Mouse (Mus musculus) E14TG2a.4 (cell line): ENCODE data around the gene Sycn.
A peak's percentile ranks its signal among the peaks of the same experiment; 100 is the strongest.

Experiments used
- H3K27me3 ChIP-seq: 2 replicates; pipeline ENCODE4 v1.6.1; 2014; ENCODE audit warnings: low read length, control low read depth; ENCODE audit not compliant: insufficient read depth
- H3K36me3 ChIP-seq: 2 replicates; pipeline ENCODE4 v1.6.1; 2014; ENCODE audit warnings: low read length, control low read depth; ENCODE audit not compliant: insufficient read depth
- H3K4me1 ChIP-seq: replicated peaks from 2 replicates; pipeline ENCODE4 v1.6.1; 2014; ENCODE audit warnings: low read depth, low read length, control low read depth
- H3K4me3 ChIP-seq: replicated peaks from 2 replicates; pipeline ENCODE4 v1.5.1; 2014; ENCODE audit warnings: mild to moderate bottlenecking, low read length
- H3K9me3 ChIP-seq: 2 replicates; pipeline ENCODE4 v1.6.1; 2014; ENCODE audit warnings: low read length, control low read depth
- CTCF ChIP-seq: conservative IDR thresholded peaks from 2 replicates; pipeline ENCODE4 v1.5.1; 2014; ENCODE audit warnings: low read length
- NANOG ChIP-seq: IDR thresholded peaks from 2 replicates; pipeline ENCODE4 v1.6.1; 2014; ENCODE audit warnings: borderline replicate concordance, low read length, mixed read lengths
- POU5F1 ChIP-seq: IDR thresholded peaks from 2 replicates; pipeline ENCODE4 v1.6.1; 2014; ENCODE audit warnings: low read length, borderline replicate concordance

Sycn gene

GRCm38 (mm10) chr7:28568253-28568652, 27.6 kb downstream of the Sycn start:
- H3K27me3 ChIP-seq, result no peaks in the 10 kb centered on the region
- H3K4me3 ChIP-seq, result no peak overlapping the region
- TF ChIP-seq POU5F1, result no peak
- peak; percentile 73 for TF ChIP-seq CTCF
- TF ChIP-seq NANOG, result no peak
- H3K4me1 ChIP-seq, result peaks cover 95% of the 10 kb centered on the region
- no peaks in the 10 kb centered on the region for H3K9me3 ChIP-seq
- H3K36me3 ChIP-seq, result peaks cover 95% of the 10 kb centered on the region

DNA sequence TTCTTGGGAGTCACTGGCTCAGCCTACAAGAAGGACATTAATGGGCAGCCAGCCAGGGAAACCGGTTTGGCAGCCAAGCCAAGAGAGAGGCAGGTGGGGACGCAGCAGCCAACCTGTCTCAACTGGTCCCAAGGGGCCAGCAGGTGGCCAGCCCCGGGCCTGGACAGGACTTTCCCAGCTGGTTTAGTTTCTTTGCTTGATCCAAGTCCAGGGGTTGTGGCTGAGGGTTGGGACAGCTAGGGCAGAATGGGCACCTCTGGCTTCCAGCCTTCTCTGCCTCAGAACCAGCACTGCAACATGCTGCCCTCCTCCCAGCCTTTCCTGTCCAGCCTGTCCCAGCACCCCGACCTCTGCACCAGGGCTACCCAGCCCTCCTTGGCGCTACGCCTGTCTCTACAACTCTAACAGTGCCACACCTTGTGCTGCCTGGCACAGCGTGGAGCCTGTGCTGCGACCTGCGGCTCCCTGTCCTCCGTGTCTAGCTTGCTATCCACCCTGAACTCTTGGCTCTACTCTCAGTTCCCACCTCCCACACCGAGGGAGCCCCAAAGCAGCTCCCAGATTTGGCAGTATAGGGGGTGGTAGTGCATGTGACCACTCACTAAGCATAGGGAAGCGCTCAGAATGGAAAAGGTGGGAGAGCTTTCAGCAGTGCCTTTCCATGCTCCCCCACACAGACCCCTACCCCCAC, 29.8 kb downstream of the Sycn start:
- TF ChIP-seq NANOG (no peak), CTCF (no peak)
- H3K27me3 ChIP-seq, result no peaks in the 10 kb centered on the region
- peaks cover 93% of the 10 kb centered on the region for H3K36me3 ChIP-seq
- peak overlapping the region; percentile 17; the same call in 1 of the 2 replicates for H3K4me3 ChIP-seq
- peaks cover 99% of the 10 kb centered on the region for H3K4me1 ChIP-seq
- no peaks in the 10 kb centered on the region for H3K9me3 ChIP-seq

DNA sequence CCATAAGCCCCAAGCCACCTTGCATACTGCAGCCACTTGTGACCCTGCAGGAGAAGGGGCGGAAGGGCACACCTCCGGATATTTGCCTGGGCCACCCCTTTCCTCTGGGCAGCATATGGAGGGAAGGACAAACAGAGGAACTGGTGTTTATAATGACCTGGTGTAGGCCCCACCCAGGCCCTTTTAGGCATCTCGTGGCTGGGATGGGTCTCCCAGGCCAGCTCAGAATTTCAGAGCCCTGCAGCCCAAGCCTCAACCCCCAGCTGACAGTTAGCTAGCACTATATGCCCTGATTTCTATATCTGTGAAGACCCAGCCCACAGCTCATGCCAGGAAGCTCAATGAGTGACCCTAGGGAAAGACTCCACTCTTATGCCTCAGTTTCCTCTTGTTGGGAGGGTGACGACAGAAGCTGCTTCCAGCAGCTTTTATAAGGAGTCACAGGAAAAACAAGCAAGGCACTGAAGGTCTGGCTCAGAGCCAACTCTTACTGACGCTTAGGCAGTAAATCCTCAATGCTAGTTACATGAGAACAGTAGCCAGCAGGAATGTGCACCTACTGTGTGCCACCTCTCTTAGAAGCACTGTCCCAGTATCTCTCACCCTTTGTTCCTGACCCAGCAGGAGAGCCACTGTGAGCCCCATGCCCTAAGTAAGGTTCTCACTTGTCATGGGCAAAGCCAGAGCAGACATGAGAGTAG, 30.4 kb downstream of the Sycn start:
- no peak for TF ChIP-seq CTCF
- no peak for TF ChIP-seq POU5F1
- no peak for TF ChIP-seq NANOG

DNA sequence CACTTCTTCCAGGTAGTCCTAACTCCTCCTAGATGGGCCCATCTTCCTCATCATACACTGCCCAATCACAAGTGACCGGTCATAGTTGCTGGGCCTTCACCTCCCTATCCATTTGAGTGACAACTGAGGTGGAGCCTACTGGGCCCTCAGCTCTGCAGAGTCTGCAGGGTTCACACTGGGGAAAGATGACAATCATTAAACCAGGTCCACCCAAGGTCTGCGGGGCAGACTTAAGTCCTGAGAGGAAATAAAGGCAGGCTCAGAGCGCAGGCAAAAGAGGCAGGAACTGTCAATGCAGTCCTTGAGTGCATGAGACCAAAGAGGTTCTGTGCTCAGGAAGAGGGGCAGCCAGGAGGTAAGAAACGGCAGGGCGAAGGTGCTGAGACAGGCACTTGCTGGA, 32.0 kb downstream of the Sycn start:
- Histone ChIP-seq H3K4me1 (peaks cover 100% of the 10 kb centered on the region), H3K27me3 (no peaks in the 10 kb centered on the region)
- TF ChIP-seq NANOG, result no peak
- no peak for TF ChIP-seq CTCF
- no peak for TF ChIP-seq POU5F1

More for the DNA sequence above, 30.4 kb downstream of the Sycn start:
- Histone ChIP-seq H3K27me3 (no peaks in the 10 kb centered on the region), H3K4me1 (peaks cover 99% of the 10 kb centered on the region), H3K9me3 (no peaks in the 10 kb centered on the region), H3K36me3 (peaks cover 93% of the 10 kb centered on the region), H3K4me3 (peak overlapping the region; percentile 17; the same call in 1 of the 2 replicates)

GRCm38 (mm10) chr7:28573236-28573635, 32.6 kb downstream of the Sycn start:
- H3K36me3 ChIP-seq, result peaks cover 86% of the 10 kb centered on the region
- peaks cover 100% of the 10 kb centered on the region for H3K4me1 ChIP-seq
- no peak overlapping the region for H3K4me3 ChIP-seq
- no peaks in the 10 kb centered on the region for H3K27me3 ChIP-seq
- TF ChIP-seq NANOG (no peak), CTCF (no peak), POU5F1 (no peak)
- H3K9me3 ChIP-seq, result no peaks in the 10 kb centered on the region

More for the DNA sequence above, 32.0 kb downstream of the Sycn start:
- Histone ChIP-seq H3K36me3 (peaks cover 89% of the 10 kb centered on the region), H3K4me3 (no peak overlapping the region), H3K9me3 (no peaks in the 10 kb centered on the region)

GRCm38 (mm10) chr7:28575597-28575996, 34.9 kb downstream of the Sycn start:
- peaks cover 76% of the 10 kb centered on the region for H3K36me3 ChIP-seq
- H3K4me1 ChIP-seq, result peaks cover 100% of the 10 kb centered on the region
- no peaks in the 10 kb centered on the region for H3K27me3 ChIP-seq
- no peak overlapping the region for H3K4me3 ChIP-seq
- TF ChIP-seq NANOG, result no peak
- TF ChIP-seq CTCF, result no peak
- TF ChIP-seq POU5F1, result no peak
- H3K9me3 ChIP-seq, result no peaks in the 10 kb centered on the region

DNA sequence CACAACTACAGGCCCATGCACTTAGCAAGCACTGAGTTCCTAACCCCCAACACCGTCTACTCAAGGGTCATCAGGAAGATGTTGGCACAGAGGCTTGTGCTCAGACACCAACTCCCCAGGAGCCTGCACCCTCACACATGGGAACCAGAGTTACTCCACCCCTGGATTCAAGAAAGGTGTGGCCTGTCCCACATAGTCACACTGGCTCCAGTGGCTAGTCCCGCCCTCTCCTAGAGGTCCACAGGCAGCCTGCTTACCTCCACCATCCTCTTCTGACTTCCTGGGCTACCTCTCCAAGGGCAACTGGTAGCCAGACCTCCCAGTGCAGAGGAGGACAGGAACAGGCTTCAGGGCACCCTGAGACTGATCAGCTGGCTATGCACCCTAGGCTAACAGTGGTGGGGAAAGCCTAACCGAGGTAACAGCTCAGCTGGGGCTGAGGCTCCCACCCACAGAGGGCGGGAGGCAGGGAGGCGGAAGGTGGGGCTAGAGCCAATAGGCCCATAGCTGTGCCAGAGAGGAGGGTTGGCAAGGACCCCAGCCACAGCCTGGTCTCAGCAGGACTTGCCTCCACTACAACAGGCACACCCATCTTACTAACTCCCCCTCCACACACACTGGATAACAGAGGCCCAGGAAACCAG, 35.7 kb downstream of the Sycn start:
- Histone ChIP-seq H3K27me3 (no peaks in the 10 kb centered on the region), H3K36me3 (peaks cover 74% of the 10 kb centered on the region), H3K4me3 (peak overlapping the region; percentile 58), H3K4me1 (peaks cover 99% of the 10 kb centered on the region), H3K9me3 (no peaks in the 10 kb centered on the region)
- TF ChIP-seq CTCF (no peak), POU5F1 (no peak), NANOG (no peak)

GRCm38 (mm10) chr7:28577826-28578542, 37.3 kb downstream of the Sycn start:
- Histone ChIP-seq H3K9me3 (no peaks in the 10 kb centered on the region), H3K4me3 (peak overlapping the region; percentile 58), H3K27me3 (no peaks in the 10 kb centered on the region), H3K4me1 (peaks cover 99% of the 10 kb centered on the region), H3K36me3 (peaks cover 70% of the 10 kb centered on the region)
- TF ChIP-seq NANOG (no peak), CTCF (no peak), POU5F1 (no peak)
